21 mouse cellular contexts compared by ENCODE assay signal in genomic region chr14:80237136-80237535, GRCm38 (mm10).
"Had no signal": no experiment of that assay in that cellular context is flagged by ENCODE, and none has a peak within 500 bp of the region (broad histone marks: within the 10 kb centered on the region; RNA-seq: fewer than 3 reads in every experiment).

No protein-coding gene starts in this region.

- H3K9ac ChIP-seq: limb, embryonic 13.5 days; liver, embryonic 12.5 days; liver, embryonic 15.5 days; lung, embryonic 15.5 days; midbrain, embryonic 13.5 days; neural tube, embryonic 13.5 days had no signal

- H3K4me3 ChIP-seq: limb, embryonic 10.5 days; limb, embryonic 13.5 days; liver, embryonic 12.5 days; liver, embryonic 15.5 days; lung, embryonic 15.5 days; megakaryocyte, embryonic 14.5 days; midbrain, embryonic 10.5 days; midbrain, embryonic 13.5 days; myocyte; neural tube, embryonic 13.5 days had no signal

- H3K9me3 ChIP-seq: limb, embryonic 10.5 days; limb, embryonic 13.5 days; liver, embryonic 15.5 days; lung, embryonic 15.5 days; midbrain, embryonic 10.5 days; midbrain, embryonic 13.5 days; neural tube, embryonic 13.5 days had no signal

- H3K36me3 ChIP-seq: limb, embryonic 10.5 days; limb, embryonic 13.5 days; liver, embryonic 12.5 days; liver, embryonic 15.5 days; lung, embryonic 15.5 days; midbrain, embryonic 10.5 days; midbrain, embryonic 13.5 days; neural tube, embryonic 13.5 days had no signal

- ATAC-seq: liver, embryonic 12.5 days; midbrain, embryonic 13.5 days; midbrain, embryonic 16.5 days had no signal

- H3K27ac ChIP-seq: limb, embryonic 10.5 days; limb, embryonic 13.5 days; liver, embryonic 12.5 days; liver, embryonic 15.5 days; lung, embryonic 15.5 days; midbrain, embryonic 10.5 days; midbrain, embryonic 13.5 days; neural tube, embryonic 13.5 days had no signal

- H3K4me2 ChIP-seq: limb, embryonic 13.5 days; liver, embryonic 12.5 days; liver, embryonic 15.5 days; lung, embryonic 15.5 days; midbrain, embryonic 13.5 days; neural tube, embryonic 13.5 days had no signal

- H3K27me3 ChIP-seq: limb, embryonic 13.5 days; liver, embryonic 12.5 days; liver, embryonic 15.5 days; lung, embryonic 15.5 days; megakaryocyte, embryonic 14.5 days; midbrain, embryonic 13.5 days; neural tube, embryonic 13.5 days had no signal

- H3K4me1 ChIP-seq: limb, embryonic 10.5 days; limb, embryonic 13.5 days; liver, embryonic 12.5 days; liver, embryonic 15.5 days; lung, embryonic 15.5 days; megakaryocyte, embryonic 14.5 days; midbrain, embryonic 10.5 days; midbrain, embryonic 13.5 days; neural tube, embryonic 13.5 days had no signal

- DNase-seq: kidney, adult 9 months; kidney, postnatal 14 days; kidney, postnatal 4 days; layer of hippocampus, postnatal 36 days; liver; lung, adult 18-20 months; lung, postnatal 10 days; lung, postnatal 36 days; retina, postnatal 1 day; thymus, postnatal 25 days had no signal
